Mouse (Mus musculus) liver, embryonic 14.5 days (tissue): ENCODE results near the gene Atp1a4.

Source experiments
- CTCF ChIP-seq: IDR thresholded peaks from 2 replicates; pipeline ENCODE4 v1.5.1; 2016; ENCODE audit warnings: antibody characterized with exemption, low read depth, control low read depth
- EP300 ChIP-seq: IDR thresholded peaks from 2 replicates; pipeline ENCODE4 v1.6.1; 2016; ENCODE audit warnings: antibody characterized with exemption, low read depth

- TF ChIP-seq CTCF: peak; percentile 24; the same call in 1 of the 2 replicates
- TF ChIP-seq EP300: no peak
Observed at GRCm38 (mm10) chr1:172243547-172244205, 14.5 kb downstream of the Atp1a4 start.
